Mouse (Mus musculus): ENCODE measurements around the gene Tmem136. TPM values are rescaled to one million over a fixed set of nuclear protein-coding genes. Genes with fewer than 3 reads are reported as not detected.

Tmem136 gene
- polyA plus RNA-seq, 1 experiment, result 13.2 TPM

DNA sequence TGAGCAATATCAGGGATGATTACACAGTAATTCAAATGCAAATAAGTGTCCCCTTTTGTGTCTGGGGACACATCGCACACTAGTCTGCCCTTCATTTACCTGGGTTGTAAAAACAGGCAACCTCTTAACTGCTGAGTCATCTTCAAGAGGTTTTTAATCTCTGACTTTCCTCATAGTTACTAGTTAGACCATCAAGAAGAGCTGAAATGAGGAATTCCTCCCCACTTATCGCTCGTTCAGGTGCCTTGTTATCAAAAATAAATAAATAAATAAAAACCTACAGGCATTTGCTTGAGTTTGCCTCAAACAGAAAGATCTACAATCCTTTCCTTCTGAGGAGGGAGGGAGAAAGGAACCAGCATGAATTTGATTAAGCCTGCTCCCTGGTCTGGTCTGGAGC is 7.6 kb downstream of the Tmem136 start:
- DNase-seq, result no peak
- no peaks in the 10 kb centered on the region for H3K36me3 ChIP-seq (ENCODE audit: control insufficient read depth, insufficient read depth, low read length)
- no peak overlapping the region for H3K27ac ChIP-seq (ENCODE audit: insufficient read depth, low read depth, low read length)
- peaks cover 8% of the 10 kb centered on the region; the same call in 1 of the 2 replicates for H3K4me1 ChIP-seq (ENCODE audit: control insufficient read depth, insufficient read depth, low read length)
- H3K27me3 ChIP-seq (replicated peaks; ENCODE audit: control insufficient read depth, insufficient read depth, low read length), result no peaks in the 10 kb centered on the region
- 60% methylated on average over 3 of the region's 3 CpGs for WGBS
- no peak for TF ChIP-seq POLR2A (IDR thresholded peaks at IDR 0.05; ENCODE audit: low read depth, low read length)
- no peak for TF ChIP-seq CTCF (conservative IDR thresholded peaks at IDR 0.05; ENCODE audit: insufficient read depth, insufficient read length, low read depth, low read length)
- H3K4me3 ChIP-seq (ENCODE audit: insufficient read depth, low read depth, low read length), result no peak overlapping the region

DNA sequence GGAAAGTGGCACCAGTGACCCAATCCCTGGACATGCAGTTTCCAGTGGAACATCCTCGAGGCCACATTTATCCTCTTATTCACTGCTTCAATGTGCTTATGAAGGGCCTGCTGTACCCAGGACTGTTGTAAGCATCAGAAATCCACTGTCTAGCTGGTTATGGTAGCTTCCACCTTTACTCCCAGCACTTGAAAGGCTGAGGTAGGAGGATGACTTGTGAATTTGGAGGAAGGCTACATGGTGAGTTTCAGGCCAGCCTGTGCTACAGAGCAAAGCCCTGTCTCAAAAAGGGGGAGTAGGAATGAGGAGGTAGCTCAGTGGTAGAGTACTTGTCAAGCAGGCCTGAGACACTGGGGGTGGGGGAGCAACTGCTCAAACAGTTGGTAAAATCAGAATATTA is 8.3 kb downstream of the Tmem136 start:
- H3K27me3 ChIP-seq (replicated peaks; ENCODE audit: control insufficient read depth, insufficient read depth, low read length), result no peaks in the 10 kb centered on the region
- TF ChIP-seq CTCF (conservative IDR thresholded peaks at IDR 0.05; ENCODE audit: insufficient read depth, insufficient read length, low read depth, low read length), result no peak
- no peak for TF ChIP-seq POLR2A (IDR thresholded peaks at IDR 0.05; ENCODE audit: low read depth, low read length)
- H3K36me3 ChIP-seq (ENCODE audit: control insufficient read depth, insufficient read depth, low read length), result no peaks in the 10 kb centered on the region
- peaks cover 13% of the 10 kb centered on the region for H3K4me1 ChIP-seq (ENCODE audit: control insufficient read depth, insufficient read depth, low read length)
- H3K4me3 ChIP-seq (ENCODE audit: insufficient read depth, low read depth, low read length), result no peak overlapping the region
- WGBS, result 71% methylated on average over 1 of the region's 1 CpGs
- H3K27ac ChIP-seq (ENCODE audit: insufficient read depth, low read depth, low read length), result no peak overlapping the region
- DNase-seq, result no peak

GRCm38 (mm10) chr9:43107555-43107954 is 8.8 kb downstream of the Tmem136 start:
- H3K4me3 ChIP-seq (ENCODE audit: insufficient read depth, low read depth, low read length), result no peak overlapping the region
- TF ChIP-seq POLR2A (IDR thresholded peaks at IDR 0.05; ENCODE audit: low read depth, low read length) (no peak), CTCF (conservative IDR thresholded peaks at IDR 0.05; ENCODE audit: insufficient read depth, insufficient read length, low read depth, low read length) (no peak)
- 37% methylated on average over 5 of the region's 5 CpGs for WGBS
- no peaks in the 10 kb centered on the region for H3K27me3 ChIP-seq (replicated peaks; ENCODE audit: control insufficient read depth, insufficient read depth, low read length)
- H3K36me3 ChIP-seq (ENCODE audit: control insufficient read depth, insufficient read depth, low read length), result no peaks in the 10 kb centered on the region
- peaks cover 18% of the 10 kb centered on the region for H3K4me1 ChIP-seq (ENCODE audit: control insufficient read depth, insufficient read depth, low read length)
- DNase-seq, result no peak
- H3K27ac ChIP-seq (ENCODE audit: insufficient read depth, low read depth, low read length), result peak overlapping the region; percentile 96; the same call in 1 of the 2 replicates

GRCm38 (mm10) chr9:43107187-43107517 is 9.2 kb downstream of the Tmem136 start, which contains the start of gene Arhgef12:
Arhgef12 (minus strand) TSS chr9:43107239.
- Histone ChIP-seq H3K27ac (ENCODE audit: insufficient read depth, low read depth, low read length) (peak within 1 kb of the TSS; percentile 96), H3K36me3 (ENCODE audit: control insufficient read depth, insufficient read depth, low read length) (no peaks in the 10 kb centered on the region), H3K27me3 (replicated peaks; ENCODE audit: control insufficient read depth, insufficient read depth, low read length) (no peaks in the 10 kb centered on the region), H3K4me1 (ENCODE audit: control insufficient read depth, insufficient read depth, low read length) (peaks cover 18% of the 10 kb centered on the region), H3K4me3 (ENCODE audit: insufficient read depth, low read depth, low read length) (peak within 1 kb of the TSS; percentile 66)
- 2% methylated on average over 10 of the region's 10 CpGs for WGBS
- TF ChIP-seq POLR2A (IDR thresholded peaks at IDR 0.05; ENCODE audit: low read depth, low read length) (no peak), CTCF (conservative IDR thresholded peaks at IDR 0.05; ENCODE audit: insufficient read depth, insufficient read length, low read depth, low read length) (peak; percentile 61)
- peak; percentile 87 for DNase-seq

- no peak for DNase-seq
- no peak for TF ChIP-seq POLR2A (IDR thresholded peaks at IDR 0.05; ENCODE audit: low read depth, low read length)
- TF ChIP-seq CTCF (conservative IDR thresholded peaks at IDR 0.05; ENCODE audit: insufficient read depth, insufficient read length, low read depth, low read length), result no peak
- WGBS, result 5% methylated on average over 22 of the region's 22 CpGs
- H3K27me3 ChIP-seq (replicated peaks; ENCODE audit: control insufficient read depth, insufficient read depth, low read length), result no peaks in the 10 kb centered on the region
- peak overlapping the region; percentile 66 for H3K4me3 ChIP-seq (ENCODE audit: insufficient read depth, low read depth, low read length)
- H3K27ac ChIP-seq (ENCODE audit: insufficient read depth, low read depth, low read length), result peak overlapping the region; percentile 96
- H3K36me3 ChIP-seq (ENCODE audit: control insufficient read depth, insufficient read depth, low read length), result no peaks in the 10 kb centered on the region; the same call in 1 of the 2 replicates
- H3K4me1 ChIP-seq (ENCODE audit: control insufficient read depth, insufficient read depth, low read length), result peaks cover 22% of the 10 kb centered on the region
These were observed 9.8 kb downstream of the Tmem136 start for GRCm38 (mm10) chr9:43106426-43107186.

DNA sequence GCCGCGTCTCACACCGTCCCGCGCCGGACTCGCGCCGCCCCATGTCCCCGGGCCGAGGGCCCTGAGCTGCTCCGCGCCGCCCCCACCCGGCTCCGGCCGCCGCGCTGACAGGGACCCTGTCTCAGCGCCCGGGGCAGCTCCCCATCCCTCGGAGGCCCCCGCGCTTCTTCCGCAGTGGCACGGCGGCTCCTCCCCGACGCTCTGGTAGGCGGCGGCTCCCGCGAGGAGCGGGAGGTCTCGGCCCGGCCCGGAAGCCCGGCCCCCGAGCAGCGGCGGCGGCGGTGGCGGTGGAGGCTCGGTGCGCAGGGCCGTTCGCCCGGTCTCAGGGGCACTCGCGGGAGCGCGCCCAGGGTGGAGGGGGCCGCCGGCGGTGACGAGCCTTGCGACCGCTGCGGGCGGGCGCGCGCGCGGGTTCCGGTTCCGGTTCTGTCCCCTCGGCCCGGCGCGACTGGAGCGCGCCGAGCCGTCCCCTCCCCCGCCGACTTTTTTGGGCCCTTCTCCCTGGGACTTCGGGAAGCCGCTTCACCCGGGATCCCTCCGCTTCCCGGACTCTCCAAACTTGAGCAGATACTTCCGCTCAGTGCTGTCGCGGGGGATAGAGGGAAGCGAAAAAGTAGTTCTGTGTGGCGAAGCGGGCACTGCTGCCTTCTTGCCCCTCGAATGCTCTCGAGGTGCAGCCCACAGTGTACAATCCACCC is 10.6 kb downstream of the Tmem136 start:
- peak; percentile 96 for DNase-seq
- peaks cover 23% of the 10 kb centered on the region for H3K4me1 ChIP-seq (ENCODE audit: control insufficient read depth, insufficient read depth, low read length)
- TF ChIP-seq POLR2A (IDR thresholded peaks at IDR 0.05; ENCODE audit: low read depth, low read length) (peak; percentile 40), CTCF (conservative IDR thresholded peaks at IDR 0.05; ENCODE audit: insufficient read depth, insufficient read length, low read depth, low read length) (no peak)
- WGBS, result under 1% methylated on average over 90 of the region's 91 CpGs
- H3K27ac ChIP-seq (ENCODE audit: insufficient read depth, low read depth, low read length), result peak overlapping the region; percentile 96
- no peaks in the 10 kb centered on the region; the same call in 1 of the 2 replicates for H3K36me3 ChIP-seq (ENCODE audit: control insufficient read depth, insufficient read depth, low read length)
- peak overlapping the region; percentile 66 for H3K4me3 ChIP-seq (ENCODE audit: insufficient read depth, low read depth, low read length)
- H3K27me3 ChIP-seq (replicated peaks; ENCODE audit: control insufficient read depth, insufficient read depth, low read length), result no peaks in the 10 kb centered on the region

Data from kidney, adult 2 months (tissue).